Mouse (Mus musculus): Measurements from ENCODE around the gene Gys1. TPM values are rescaled to one million over a fixed set of nuclear protein-coding genes. Genes with fewer than 3 reads are reported as not detected.

Gys1 gene
- polyA plus RNA-seq, 1 experiment: 39.3 TPM

GRCm38 (mm10) chr7:45414740-45415224 lies 19.9 kb upstream of the Gys1 start:
- DNase-seq (ENCODE audit: low spot score): no peak

DNA sequence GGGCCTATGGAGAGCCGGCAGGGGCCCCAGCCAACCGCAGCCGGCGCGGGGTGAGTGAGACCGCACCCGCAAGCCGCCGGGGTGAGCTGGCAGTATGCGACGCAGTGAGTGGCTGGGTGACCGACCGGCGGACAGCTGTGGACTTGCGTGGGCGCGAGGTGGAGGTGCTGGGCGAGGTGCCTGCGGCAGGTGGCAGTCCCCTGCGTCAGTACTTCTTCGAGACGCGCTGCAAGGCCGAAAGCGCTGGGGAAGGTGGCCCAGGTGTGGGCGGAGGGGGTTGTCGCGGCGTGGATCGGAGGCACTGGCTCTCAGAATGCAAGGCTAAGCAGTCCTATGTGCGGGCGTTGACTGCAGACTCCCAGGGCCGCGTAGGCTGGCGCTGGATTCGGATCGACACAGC lies 19.0 kb upstream of the Gys1 start:
- no peak for DNase-seq (ENCODE audit: low spot score)

DNA sequence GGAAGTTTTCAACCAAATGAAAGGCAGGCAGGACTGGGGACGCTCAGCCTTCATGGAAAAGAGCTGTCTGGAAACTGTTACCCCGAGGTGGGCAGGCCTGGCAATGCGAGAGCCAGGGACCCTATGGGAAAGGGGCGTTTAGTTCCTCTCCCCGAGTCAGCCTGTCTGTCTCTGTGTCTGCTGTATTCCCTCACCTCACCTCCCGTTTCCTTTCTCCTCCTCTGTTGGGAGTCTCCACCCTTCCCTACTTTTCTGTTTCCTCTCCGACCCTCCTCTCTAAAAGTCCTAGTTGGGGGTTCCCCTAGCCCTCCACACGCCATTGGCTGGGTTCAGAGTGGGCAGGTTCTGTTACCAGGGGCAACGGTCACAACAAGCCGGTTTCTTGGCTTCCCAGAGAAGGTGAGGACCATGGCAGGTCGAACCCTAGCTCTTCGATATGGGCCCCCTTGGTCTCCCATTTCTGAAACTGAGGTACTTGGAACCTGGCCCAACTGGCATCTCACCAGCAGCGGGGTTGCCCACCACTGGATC lies 16.6 kb upstream of the Gys1 start:
- no peak for DNase-seq (ENCODE audit: low spot score)

DNA sequence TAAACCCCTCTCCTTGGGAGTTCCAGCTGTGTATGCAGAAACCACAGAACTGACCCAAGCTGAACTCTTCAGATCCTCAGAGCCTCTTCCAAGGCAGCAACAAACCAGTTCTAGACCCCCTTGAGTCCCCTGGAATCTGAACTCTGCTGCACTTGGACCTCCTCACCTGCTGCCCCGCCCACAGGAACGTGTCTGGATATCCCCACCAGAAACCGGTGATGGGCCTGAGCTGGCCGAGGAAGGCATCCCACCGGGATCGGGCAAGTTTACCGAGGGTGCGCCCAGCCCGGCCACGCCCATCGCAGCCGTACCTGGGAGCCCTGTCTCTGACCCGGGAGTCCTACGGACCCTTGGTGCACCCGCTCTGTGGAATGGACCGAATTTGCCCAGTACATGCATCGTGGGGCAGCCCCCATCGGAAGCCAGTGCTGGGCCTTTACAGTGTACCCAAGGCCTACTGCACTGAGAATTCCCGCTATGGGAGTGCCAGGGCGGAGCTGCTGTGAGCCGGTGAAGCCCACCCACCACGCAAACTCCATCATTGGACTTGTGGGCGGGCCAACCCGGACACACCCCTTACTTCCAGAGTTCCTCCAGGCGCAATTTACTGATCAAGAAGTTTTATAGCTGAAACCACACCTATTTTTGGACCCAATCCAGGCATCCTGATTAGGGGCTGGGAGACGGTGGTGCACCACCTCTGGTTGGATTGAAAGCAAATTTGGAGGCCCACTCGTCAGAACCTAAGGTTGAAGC lies 14.6 kb upstream of the Gys1 start:
- no peak for DNase-seq (ENCODE audit: low spot score)

- no peak for DNase-seq (ENCODE audit: low spot score)
Observed at GRCm38 (mm10) chr7:45420615-45420919, 14.1 kb upstream of the Gys1 start, which contains the start of gene Lhb. Lhb (plus strand) TSS chr7:45420820.

DNA sequence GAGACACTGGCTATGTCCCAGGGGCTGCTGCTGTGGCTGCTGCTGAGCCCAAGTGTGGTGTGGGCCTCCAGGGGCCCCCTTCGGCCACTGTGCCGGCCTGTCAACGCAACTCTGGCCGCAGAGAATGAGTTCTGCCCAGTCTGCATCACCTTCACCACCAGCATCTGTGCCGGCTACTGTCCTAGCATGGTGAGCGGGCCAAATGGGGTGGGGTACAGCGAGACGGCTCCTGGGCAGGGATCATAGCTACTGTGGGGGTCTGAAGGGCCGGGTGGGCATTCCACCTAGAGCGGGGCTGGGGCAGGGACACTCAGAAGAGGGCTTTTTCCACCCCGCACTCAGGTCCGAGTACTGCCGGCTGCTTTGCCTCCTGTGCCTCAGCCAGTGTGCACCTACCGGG lies 13.4 kb upstream of the Gys1 start:
- DNase-seq (ENCODE audit: low spot score): no peak

- DNase-seq (ENCODE audit: low spot score): no peak
Observed at GRCm38 (mm10) chr7:45426556-45426955, 8.1 kb upstream of the Gys1 start.

GRCm38 (mm10) chr7:45433835-45434202 lies 825 bp upstream of the Gys1 start:
- no peak for DNase-seq (ENCODE audit: low spot score)

- no peak for DNase-seq (ENCODE audit: low spot score)
Observed at GRCm38 (mm10) chr7:45435038-45435437, 394 bp downstream of the Gys1 start.

- DNase-seq (ENCODE audit: low spot score): no peak
Observed at GRCm38 (mm10) chr7:45436444-45436843, 1.8 kb downstream of the Gys1 start.

GRCm38 (mm10) chr7:45437046-45437445 lies 2.4 kb downstream of the Gys1 start:
- no peak for DNase-seq (ENCODE audit: low spot score)

DNA sequence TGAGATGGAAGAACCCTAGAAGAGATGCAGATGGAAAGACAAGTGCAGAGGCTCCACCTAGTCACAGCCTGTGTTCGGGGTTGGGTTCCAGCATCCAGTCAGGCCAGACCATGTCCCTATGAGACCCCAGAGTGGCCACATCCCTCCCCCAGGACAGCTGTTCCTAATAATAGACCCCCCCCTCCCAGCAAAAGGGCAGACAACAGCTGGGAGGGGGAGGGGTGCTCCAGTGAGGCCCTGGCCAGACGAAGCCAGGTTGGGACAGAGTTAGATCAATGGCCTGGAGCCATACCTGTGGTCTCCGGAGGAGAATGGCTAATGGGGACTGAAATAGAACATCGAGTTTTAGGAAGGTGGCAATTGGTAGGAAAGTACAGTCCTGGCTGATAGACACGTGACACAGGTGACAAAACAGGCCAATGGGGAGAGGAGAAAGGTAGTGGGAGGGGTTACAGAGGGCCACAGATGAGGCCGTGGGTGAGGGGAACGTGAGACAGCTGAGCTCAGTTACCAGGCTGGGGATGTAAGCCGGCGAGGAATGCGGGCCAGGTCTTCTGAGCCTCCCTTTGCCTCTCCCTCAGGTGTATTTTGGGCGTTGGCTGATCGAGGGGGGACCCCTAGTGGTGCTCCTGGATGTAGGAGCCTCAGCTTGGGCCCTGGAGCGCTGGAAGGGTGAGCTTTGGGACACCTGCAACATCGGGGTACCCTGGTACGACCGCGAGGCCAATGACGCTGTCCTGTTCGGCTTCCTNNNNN lies 3.1 kb downstream of the Gys1 start, which contains the start of gene Ruvbl2:
Ruvbl2 (minus strand) TSS at position 576 of the 756 bp plus-strand sequence.
- DNase-seq (ENCODE audit: low spot score): no peak

- no peak for DNase-seq (ENCODE audit: low spot score)
Observed at GRCm38 (mm10) chr7:45443526-45444420, 9.1 kb downstream of the Gys1 start.

DNA sequence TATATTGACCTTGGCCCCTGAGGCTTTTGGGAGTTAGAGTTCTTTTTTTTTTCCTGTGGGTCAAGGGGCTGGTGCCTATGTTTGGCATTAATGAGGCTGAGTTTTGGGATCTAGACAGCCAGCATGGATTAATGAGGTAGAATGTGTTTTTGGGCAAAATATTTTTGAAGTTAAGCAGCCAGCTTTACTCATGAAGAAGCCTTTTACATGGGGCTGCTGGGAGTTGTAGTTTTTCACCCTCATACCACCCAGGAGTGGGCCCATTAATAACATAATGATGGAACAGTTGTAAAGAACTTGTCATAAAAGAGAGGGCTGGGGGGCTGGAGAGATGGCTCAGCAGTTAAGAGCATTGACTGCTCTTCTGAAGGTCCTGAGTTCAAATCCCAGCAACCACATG lies 11.9 kb downstream of the Gys1 start:
- DNase-seq (ENCODE audit: low spot score): no peak

GRCm38 (mm10) chr7:45447325-45447990 lies 12.8 kb downstream of the Gys1 start:
- no peak for DNase-seq (ENCODE audit: low spot score)

- DNase-seq (ENCODE audit: low spot score): no peak
Observed at GRCm38 (mm10) chr7:45449974-45450373, 15.3 kb downstream of the Gys1 start.

GRCm38 (mm10) chr7:45451344-45451982 lies 16.8 kb downstream of the Gys1 start:
- no peak for DNase-seq (ENCODE audit: low spot score)

DNA sequence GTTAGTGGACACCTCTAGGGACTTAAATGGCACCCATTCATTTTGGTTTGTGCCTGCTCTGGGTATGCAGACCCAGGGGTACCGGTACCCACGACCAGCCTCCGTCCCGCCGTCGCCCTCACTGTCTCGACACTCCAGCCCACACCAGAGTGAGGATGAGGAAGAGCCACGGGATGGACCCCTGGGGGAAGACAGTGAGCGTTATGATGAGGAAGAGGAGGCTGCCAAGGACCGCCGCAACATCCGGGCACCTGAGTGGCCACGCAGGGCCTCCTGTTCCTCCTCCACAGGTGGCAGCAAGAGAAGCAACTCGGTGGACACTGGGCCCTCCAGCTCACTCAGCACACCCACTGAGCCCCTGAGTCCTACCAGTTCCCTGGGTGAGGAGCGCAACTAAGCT lies 20.3 kb downstream of the Gys1 start:
- DNase-seq (ENCODE audit: low spot score): no peak

DNA sequence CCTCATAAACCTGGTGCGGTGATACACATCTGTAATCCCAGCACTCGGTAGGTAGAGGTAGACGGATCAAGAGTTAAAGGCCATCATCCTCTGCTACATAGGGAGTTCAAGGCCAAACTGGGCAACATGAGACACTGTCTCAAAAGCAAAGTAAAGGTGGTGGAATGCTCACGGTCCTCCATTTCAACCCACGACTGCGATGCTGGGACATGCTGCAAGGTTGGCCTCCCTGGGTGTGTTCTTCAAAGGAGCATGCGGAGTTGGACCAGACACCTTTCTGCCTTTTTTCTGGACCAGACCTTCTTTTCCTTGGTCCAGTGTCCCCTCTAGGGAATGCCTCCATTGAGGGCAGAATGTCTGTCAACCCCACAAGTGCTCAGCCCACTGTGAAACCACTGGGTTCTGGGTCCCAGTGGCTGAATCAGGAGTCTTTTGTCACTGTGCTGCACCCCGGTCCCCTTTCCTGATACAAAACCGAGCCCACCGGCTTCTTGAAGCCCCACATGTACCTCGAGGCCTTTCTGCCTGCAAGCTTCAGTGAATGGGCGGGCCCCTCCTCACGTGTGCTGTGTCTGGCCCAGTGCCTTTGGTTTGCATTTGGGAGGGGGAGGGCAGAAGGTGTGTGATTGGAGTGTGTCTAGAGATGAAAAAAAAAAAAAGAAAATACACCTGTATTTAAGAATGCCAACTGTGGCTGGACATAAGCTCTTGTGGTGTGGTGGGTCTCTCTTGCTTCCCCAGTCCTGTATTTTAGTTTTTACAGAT lies 21.5 kb downstream of the Gys1 start:
- no peak for DNase-seq (ENCODE audit: low spot score)

DNA sequence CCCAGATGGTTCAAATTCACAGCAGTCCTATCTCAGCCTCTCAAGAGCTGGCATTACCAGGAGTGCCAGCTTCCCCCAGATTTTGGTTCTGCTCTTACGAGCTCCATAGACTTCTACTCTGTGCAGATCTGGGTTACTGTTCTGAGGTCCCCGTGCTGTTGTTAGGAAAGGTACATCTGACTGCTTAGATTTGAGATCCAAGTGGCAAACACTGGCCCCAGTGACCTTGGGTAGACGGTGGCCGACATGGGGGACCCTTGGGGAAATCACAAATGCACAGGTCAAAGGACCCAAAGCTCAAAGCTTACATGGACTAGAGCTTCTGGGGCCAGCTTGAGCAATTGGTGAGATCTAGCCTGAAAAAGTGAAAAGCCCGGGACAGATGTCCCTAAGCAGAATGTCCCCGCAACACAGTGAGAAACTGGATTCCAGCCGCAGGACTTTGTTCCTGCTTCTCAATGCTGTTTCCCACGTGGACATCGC lies 22.1 kb downstream of the Gys1 start:
- no peak for DNase-seq (ENCODE audit: low spot score)

All from urinary bladder, adult 2 months (tissue).